Mouse (Mus musculus): ENCODE data around the gene Fbrs. TPM values are rescaled to one million over a fixed set of nuclear protein-coding genes. Genes with fewer than 3 reads are reported as not detected.
A peak's percentile ranks its signal among the peaks of the same experiment; 100 is the strongest.
"Not testable (repeated sequence)": the region's sequence is repeated elsewhere in the genome, so short reads cannot be mapped to it uniquely, and the experiment has no call there.

The Fbrs gene
- polyA plus RNA-seq (2015; fragmentation: Nextera tagmentation; extraction: Ambion mirVana), result 11.2 and 11.9 TPM in 2 replicates

- Histone ChIP-seq H3K27me3 (no peaks in the 10 kb centered on the region), H3K9ac (peak within 1 kb of the TSS; percentile 97), H3K9me3 (replicated peaks) (no peaks in the 10 kb centered on the region), H3K4me2 (peak within 1 kb of the TSS; percentile 100), H3K36me3 (ENCODE audit: poor library complexity, severe bottlenecking) (peaks cover 60% of the 10 kb centered on the region), H3K4me1 (peaks cover 32% of the 10 kb centered on the region), H3K4me3 (peak within 1 kb of the TSS; percentile 99), H3K27ac (peak within 1 kb of the TSS; percentile 93)
- WGBS, result under 1% methylated on average over 49 of the region's 62 CpGs
- ATAC-seq, result peak; percentile 75
These were observed at the start of gene Fbrs for GRCm38 (mm10) chr7:127478635-127479317. TSS of gene Fbrs (plus strand) at chr7:127479199.

GRCm38 (mm10) chr7:127435206-127435605 lies 43.8 kb upstream of the Fbrs start:
- Histone ChIP-seq H3K4me1 (no peaks in the 10 kb centered on the region), H3K36me3 (ENCODE audit: poor library complexity, severe bottlenecking) (no peaks in the 10 kb centered on the region), H3K27ac (no peak overlapping the region), H3K4me2 (no peak overlapping the region), H3K9ac (no peak overlapping the region), H3K9me3 (replicated peaks) (peaks cover 16% of the 10 kb centered on the region), H3K27me3 (no peaks in the 10 kb centered on the region), H3K4me3 (no peak overlapping the region)
- 84% methylated on average over 4 of the region's 4 CpGs for WGBS
- no peak for ATAC-seq

GRCm38 (mm10) chr7:127437724-127438123 lies 41.3 kb upstream of the Fbrs start:
- H3K4me3 ChIP-seq, result no peak overlapping the region
- 89% methylated on average over 3 of the region's 3 CpGs for WGBS
- no peak overlapping the region for H3K9ac ChIP-seq
- H3K27ac ChIP-seq, result no peak overlapping the region
- H3K4me2 ChIP-seq, result no peak overlapping the region
- no peaks in the 10 kb centered on the region for H3K27me3 ChIP-seq
- H3K4me1 ChIP-seq, result no peaks in the 10 kb centered on the region
- peaks cover 17% of the 10 kb centered on the region for H3K36me3 ChIP-seq (ENCODE audit: poor library complexity, severe bottlenecking)
- no peak for ATAC-seq
- peaks cover 16% of the 10 kb centered on the region for H3K9me3 ChIP-seq (replicated peaks)

GRCm38 (mm10) chr7:127443976-127444375 lies 35.0 kb upstream of the Fbrs start:
- Histone ChIP-seq H3K4me1 (peaks cover 9% of the 10 kb centered on the region), H3K27ac (no peak overlapping the region), H3K4me3 (no peak overlapping the region), H3K9me3 (replicated peaks) (peaks cover under 1% of the 10 kb centered on the region; the same call in 1 of the 2 replicates), H3K36me3 (ENCODE audit: poor library complexity, severe bottlenecking) (peaks cover 61% of the 10 kb centered on the region), H3K4me2 (no peak overlapping the region), H3K9ac (no peak overlapping the region), H3K27me3 (no peaks in the 10 kb centered on the region)
- no peak for ATAC-seq
- 86% methylated on average over 20 of the region's 20 CpGs for WGBS

GRCm38 (mm10) chr7:127448521-127449300 lies 30.3 kb upstream of the Fbrs start, which contains the start of gene Zfp689:
TSS of gene Zfp689 (minus strand) at chr7:127449158.
- Histone ChIP-seq H3K27me3 (no peaks in the 10 kb centered on the region), H3K4me3 (peak within 1 kb of the TSS; percentile 79), H3K36me3 (ENCODE audit: poor library complexity, severe bottlenecking) (peaks cover 47% of the 10 kb centered on the region), H3K9me3 (replicated peaks) (no peaks in the 10 kb centered on the region), H3K4me2 (peak within 1 kb of the TSS; percentile 69), H3K27ac (peak within 1 kb of the TSS; percentile 93), H3K9ac (peak within 1 kb of the TSS; percentile 95), H3K4me1 (peaks cover 44% of the 10 kb centered on the region)
- ATAC-seq, result peak; percentile 95
- WGBS, result under 1% methylated on average over 54 of the region's 54 CpGs

GRCm38 (mm10) chr7:127449966-127450365 lies 29.0 kb upstream of the Fbrs start:
- Histone ChIP-seq H3K9me3 (replicated peaks) (no peaks in the 10 kb centered on the region), H3K27ac (0 out of 2 replicates have a peak overlapping the region, but pooled peaks have one; percentile 53), H3K4me1 (peaks cover 44% of the 10 kb centered on the region), H3K36me3 (ENCODE audit: poor library complexity, severe bottlenecking) (peaks cover 40% of the 10 kb centered on the region), H3K4me2 (peak overlapping the region; percentile 69), H3K4me3 (peak overlapping the region; percentile 79), H3K9ac (peak overlapping the region; percentile 64), H3K27me3 (no peaks in the 10 kb centered on the region)
- ATAC-seq, result no peak
- 76% methylated on average over 7 of the region's 7 CpGs for WGBS

GRCm38 (mm10) chr7:127453056-127453455 lies 25.9 kb upstream of the Fbrs start:
- Histone ChIP-seq H3K27me3 (no peaks in the 10 kb centered on the region), H3K27ac (no peak overlapping the region), H3K4me2 (no peak overlapping the region), H3K4me1 (peaks cover 37% of the 10 kb centered on the region), H3K4me3 (no peak overlapping the region), H3K36me3 (ENCODE audit: poor library complexity, severe bottlenecking) (peaks cover 38% of the 10 kb centered on the region), H3K9ac (no peak overlapping the region), H3K9me3 (replicated peaks) (no peaks in the 10 kb centered on the region)
- ATAC-seq, result no peak
- WGBS, result 94% methylated on average over 2 of the region's 2 CpGs

GRCm38 (mm10) chr7:127454905-127455304 lies 24.1 kb upstream of the Fbrs start:
- Histone ChIP-seq H3K4me3 (no peak overlapping the region), H3K9me3 (replicated peaks) (no peaks in the 10 kb centered on the region), H3K4me1 (peaks cover 32% of the 10 kb centered on the region), H3K36me3 (ENCODE audit: poor library complexity, severe bottlenecking) (peaks cover 46% of the 10 kb centered on the region), H3K9ac (no peak overlapping the region), H3K27me3 (no peaks in the 10 kb centered on the region), H3K27ac (no peak overlapping the region), H3K4me2 (no peak overlapping the region)
- WGBS, result 98% methylated on average over 7 of the region's 7 CpGs
- no peak for ATAC-seq

GRCm38 (mm10) chr7:127458371-127459122 lies 20.5 kb upstream of the Fbrs start:
- H3K4me1 ChIP-seq; H3K4me3 ChIP-seq; H3K27ac ChIP-seq; ATAC-seq; H3K9ac ChIP-seq; H3K27me3 ChIP-seq; H3K4me2 ChIP-seq; H3K9me3 ChIP-seq (replicated peaks): not testable (repeated sequence)
- WGBS, result 88% methylated on average over 3 of the region's 3 CpGs
- H3K36me3 ChIP-seq (ENCODE audit: poor library complexity, severe bottlenecking), result peaks cover 57% of the 10 kb centered on the region

GRCm38 (mm10) chr7:127459311-127459710 lies 19.7 kb upstream of the Fbrs start, which contains the start of gene Prr14:
TSS of gene Prr14 (plus strand) at chr7:127459611.
- not testable (repeated sequence) for H3K27ac ChIP-seq; H3K9ac ChIP-seq; H3K27me3 ChIP-seq; ATAC-seq; H3K4me3 ChIP-seq; H3K9me3 ChIP-seq (replicated peaks); H3K4me2 ChIP-seq; H3K4me1 ChIP-seq
- H3K36me3 ChIP-seq (ENCODE audit: poor library complexity, severe bottlenecking), result peaks cover 55% of the 10 kb centered on the region
- 95% methylated on average over 8 of the region's 8 CpGs for whole genome bisulfite sequencing

GRCm38 (mm10) chr7:127465191-127465590 lies 13.8 kb upstream of the Fbrs start:
- no peak overlapping the region for H3K27ac ChIP-seq
- no peaks in the 10 kb centered on the region for H3K27me3 ChIP-seq
- H3K9ac ChIP-seq, result no peak overlapping the region
- H3K4me1 ChIP-seq, result peaks cover 11% of the 10 kb centered on the region
- no peaks in the 10 kb centered on the region for H3K9me3 ChIP-seq (replicated peaks)
- ATAC-seq, result no peak
- no peak overlapping the region for H3K4me3 ChIP-seq
- peaks cover 59% of the 10 kb centered on the region for H3K36me3 ChIP-seq (ENCODE audit: poor library complexity, severe bottlenecking)
- 89% methylated on average over 3 of the region's 3 CpGs for WGBS
- H3K4me2 ChIP-seq, result no peak overlapping the region

- H3K27ac ChIP-seq; H3K27me3 ChIP-seq; H3K9me3 ChIP-seq (replicated peaks); H3K9ac ChIP-seq; H3K4me3 ChIP-seq; H3K4me2 ChIP-seq; ATAC-seq: not testable (repeated sequence)
- WGBS, result 97% methylated on average over 2 of the region's 2 CpGs
- peaks cover 54% of the 10 kb centered on the region for H3K36me3 ChIP-seq (ENCODE audit: poor library complexity, severe bottlenecking)
- peaks cover 11% of the 10 kb centered on the region for H3K4me1 ChIP-seq
These were observed 13.3 kb upstream of the Fbrs start for GRCm38 (mm10) chr7:127465670-127466069.

Data from forebrain, embryonic 13.5 days (tissue).